Mouse (Mus musculus): Measurements from ENCODE around the gene Slamf1. TPM values are rescaled to one million over a fixed set of nuclear protein-coding genes. Genes with fewer than 3 reads are reported as not detected.

Slamf1 gene
- polyA plus RNA-seq, 1 experiment = 0.12 TPM

- DNase-seq (ENCODE audit: low read depth) = peak; percentile 89
- TF ChIP-seq CTCF (IDR thresholded peaks at IDR 0.05; ENCODE audit: borderline replicate concordance, extremely low read depth, insufficient read depth, insufficient read length) (peak; percentile 65; the same call in 1 of the 2 replicates), POLR2A (IDR thresholded peaks at IDR 0.05; ENCODE audit: borderline replicate concordance, extremely low read depth, insufficient read depth, insufficient read length, poor library complexity, severe bottlenecking) (no peak)
Measured at GRCm38 (mm10) chr1:171815545-171816439, 48.9 kb downstream of the Slamf1 start.

DNA sequence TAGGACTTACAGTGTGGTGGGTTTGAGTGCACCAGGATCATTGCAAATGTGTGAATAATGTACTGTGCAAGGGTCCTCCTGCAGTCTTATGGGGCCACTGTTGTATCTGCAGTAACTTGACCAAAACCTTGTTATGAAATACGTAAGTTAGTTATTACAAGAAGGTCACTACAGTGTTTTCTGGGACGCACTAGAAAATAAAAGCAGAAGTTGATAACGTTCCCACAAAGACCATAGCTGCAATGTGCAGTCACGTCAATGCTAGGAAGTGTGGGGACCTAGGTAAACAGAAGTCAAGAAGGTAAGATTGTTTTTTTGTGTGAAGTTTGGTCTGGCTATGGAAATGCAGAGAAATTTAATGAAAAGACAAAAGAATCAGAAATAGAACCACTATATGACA, 50.1 kb downstream of the Slamf1 start:
- DNase-seq (ENCODE audit: low read depth) = no peak
- TF ChIP-seq CTCF (IDR thresholded peaks at IDR 0.05; ENCODE audit: borderline replicate concordance, extremely low read depth, insufficient read depth, insufficient read length) (no peak), POLR2A (IDR thresholded peaks at IDR 0.05; ENCODE audit: borderline replicate concordance, extremely low read depth, insufficient read depth, insufficient read length, poor library complexity, severe bottlenecking) (no peak)

GRCm38 (mm10) chr1:171821331-171821730, 54.4 kb downstream of the Slamf1 start:
- no peak for DNase-seq (ENCODE audit: low read depth)
- TF ChIP-seq CTCF (IDR thresholded peaks at IDR 0.05; ENCODE audit: borderline replicate concordance, extremely low read depth, insufficient read depth, insufficient read length) = no peak
- TF ChIP-seq POLR2A (IDR thresholded peaks at IDR 0.05; ENCODE audit: borderline replicate concordance, extremely low read depth, insufficient read depth, insufficient read length, poor library complexity, severe bottlenecking) = no peak

DNA sequence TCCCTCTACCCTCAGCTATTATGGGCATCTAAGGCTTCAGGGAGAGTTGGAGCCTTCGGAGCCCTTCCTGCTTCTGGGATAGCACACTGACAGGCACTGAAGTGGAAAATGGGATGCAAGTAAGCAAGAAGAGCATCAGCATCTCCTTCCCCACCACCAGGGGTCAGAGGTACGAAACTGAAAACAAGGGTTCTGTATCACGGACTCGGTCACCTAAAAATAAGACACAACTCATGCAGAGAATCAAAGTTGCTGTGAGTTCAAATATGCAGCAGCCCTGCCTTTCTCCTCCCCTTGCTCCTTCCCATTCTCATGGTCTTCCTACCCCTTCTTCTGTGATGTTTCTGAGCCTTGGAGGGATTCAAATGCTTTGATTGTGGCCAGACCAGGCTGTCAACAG, 58.5 kb downstream of the Slamf1 start:
- no peak for TF ChIP-seq POLR2A (IDR thresholded peaks at IDR 0.05; ENCODE audit: borderline replicate concordance, extremely low read depth, insufficient read depth, insufficient read length, poor library complexity, severe bottlenecking)
- TF ChIP-seq CTCF (IDR thresholded peaks at IDR 0.05; ENCODE audit: borderline replicate concordance, extremely low read depth, insufficient read depth, insufficient read length) = peak; percentile 41; the same call in 1 of the 2 replicates
- DNase-seq (ENCODE audit: low read depth) = peak; percentile 32

DNA sequence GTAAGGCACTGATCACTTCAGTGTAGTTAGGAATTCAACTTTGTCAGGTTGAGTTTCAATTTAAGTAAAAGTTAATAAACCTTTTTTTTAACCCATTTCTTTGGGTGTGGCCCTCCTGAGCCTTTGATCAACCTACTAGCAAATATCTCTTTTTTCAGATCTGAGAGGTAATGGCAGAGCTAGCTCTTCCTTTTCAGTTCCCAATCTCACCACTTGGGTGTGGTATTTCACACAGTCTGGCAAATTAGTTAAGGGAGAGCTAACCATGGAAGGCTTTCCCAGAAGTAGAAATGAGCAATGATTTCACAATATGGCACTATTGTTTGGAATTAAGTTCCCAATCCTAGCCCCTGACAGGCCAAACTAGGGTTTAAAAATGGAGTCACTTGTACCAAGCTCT, 59.2 kb downstream of the Slamf1 start:
- DNase-seq (ENCODE audit: low read depth) = peak; percentile 66
- TF ChIP-seq CTCF (IDR thresholded peaks at IDR 0.05; ENCODE audit: borderline replicate concordance, extremely low read depth, insufficient read depth, insufficient read length) = peak; percentile 52; the same call in 1 of the 2 replicates
- TF ChIP-seq POLR2A (IDR thresholded peaks at IDR 0.05; ENCODE audit: borderline replicate concordance, extremely low read depth, insufficient read depth, insufficient read length, poor library complexity, severe bottlenecking) = no peak

- DNase-seq (ENCODE audit: low read depth) = peak; percentile 10
- TF ChIP-seq POLR2A (IDR thresholded peaks at IDR 0.05; ENCODE audit: borderline replicate concordance, extremely low read depth, insufficient read depth, insufficient read length, poor library complexity, severe bottlenecking) (no peak), CTCF (IDR thresholded peaks at IDR 0.05; ENCODE audit: borderline replicate concordance, extremely low read depth, insufficient read depth, insufficient read length) (no peak)
Measured at GRCm38 (mm10) chr1:171827674-171828073, 60.7 kb downstream of the Slamf1 start.

DNA sequence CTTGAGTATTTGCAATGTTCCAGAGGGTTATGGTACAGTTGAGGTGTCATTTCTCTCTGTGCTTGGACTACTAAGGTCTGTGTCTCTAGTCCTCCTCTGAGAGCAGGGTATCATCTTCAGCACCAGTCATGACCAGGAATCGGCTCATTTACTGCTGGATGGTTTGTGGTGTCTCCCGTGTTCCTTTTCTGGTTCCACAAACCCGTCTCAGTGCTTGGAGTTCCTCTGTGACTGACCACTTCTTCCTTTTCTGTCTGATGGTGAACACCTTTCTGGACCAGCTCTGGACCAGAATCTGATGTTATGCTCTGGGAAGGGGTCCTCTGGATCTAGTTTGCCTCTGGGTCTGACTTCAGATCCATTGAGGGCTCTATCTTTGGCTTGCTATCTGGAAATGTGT, 72.6 kb downstream of the Slamf1 start, which contains the start of gene Cd84:
Cd84 (plus strand) TSS at position 210 of the 400 bp plus-strand sequence.
- TF ChIP-seq POLR2A (IDR thresholded peaks at IDR 0.05; ENCODE audit: borderline replicate concordance, extremely low read depth, insufficient read depth, insufficient read length, poor library complexity, severe bottlenecking) (no peak), CTCF (IDR thresholded peaks at IDR 0.05; ENCODE audit: borderline replicate concordance, extremely low read depth, insufficient read depth, insufficient read length) (no peak)
- no peak for DNase-seq (ENCODE audit: low read depth)

GRCm38 (mm10) chr1:171840450-171841023, 73.6 kb downstream of the Slamf1 start:
- DNase-seq (ENCODE audit: low read depth) = no peak
- TF ChIP-seq POLR2A (IDR thresholded peaks at IDR 0.05; ENCODE audit: borderline replicate concordance, extremely low read depth, insufficient read depth, insufficient read length, poor library complexity, severe bottlenecking) (no peak), CTCF (IDR thresholded peaks at IDR 0.05; ENCODE audit: borderline replicate concordance, extremely low read depth, insufficient read depth, insufficient read length) (no peak)

DNA sequence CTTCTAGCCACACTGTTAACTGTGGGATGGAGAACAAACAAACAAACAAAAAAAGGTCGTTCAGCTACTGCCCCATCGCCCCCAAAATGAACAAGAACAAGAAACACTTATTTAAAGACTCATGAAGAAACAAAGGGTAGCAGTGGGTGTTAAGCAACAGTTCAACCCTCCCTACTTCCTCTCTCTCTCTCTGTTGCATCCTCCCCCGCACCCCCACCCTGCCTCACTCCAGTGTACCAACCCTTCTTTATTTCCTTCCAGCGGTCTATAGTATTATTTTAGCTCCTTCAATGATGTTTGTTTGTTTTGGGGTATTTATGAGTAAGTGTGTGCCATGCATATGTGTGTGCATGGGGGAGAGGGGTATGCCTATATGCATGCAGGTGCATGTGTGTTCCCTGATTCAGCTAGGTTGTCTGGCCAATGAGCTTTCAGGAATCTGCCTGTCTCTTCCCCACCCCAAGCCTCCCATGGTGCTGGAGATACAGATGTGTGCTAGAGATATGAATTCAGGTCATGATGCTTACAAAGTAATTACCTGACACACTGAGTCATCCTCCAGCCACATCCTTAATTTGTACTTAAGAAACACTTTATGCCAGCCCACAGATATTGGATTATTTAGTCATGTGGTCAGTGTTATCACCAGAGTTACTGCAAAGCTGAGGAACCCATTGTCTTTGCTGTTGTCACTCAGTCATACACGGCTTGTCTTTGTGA, 78.3 kb downstream of the Slamf1 start:
- DNase-seq (ENCODE audit: low read depth) = no peak
- no peak for TF ChIP-seq CTCF (IDR thresholded peaks at IDR 0.05; ENCODE audit: borderline replicate concordance, extremely low read depth, insufficient read depth, insufficient read length)
- TF ChIP-seq POLR2A (IDR thresholded peaks at IDR 0.05; ENCODE audit: borderline replicate concordance, extremely low read depth, insufficient read depth, insufficient read length, poor library complexity, severe bottlenecking) = no peak

DNA sequence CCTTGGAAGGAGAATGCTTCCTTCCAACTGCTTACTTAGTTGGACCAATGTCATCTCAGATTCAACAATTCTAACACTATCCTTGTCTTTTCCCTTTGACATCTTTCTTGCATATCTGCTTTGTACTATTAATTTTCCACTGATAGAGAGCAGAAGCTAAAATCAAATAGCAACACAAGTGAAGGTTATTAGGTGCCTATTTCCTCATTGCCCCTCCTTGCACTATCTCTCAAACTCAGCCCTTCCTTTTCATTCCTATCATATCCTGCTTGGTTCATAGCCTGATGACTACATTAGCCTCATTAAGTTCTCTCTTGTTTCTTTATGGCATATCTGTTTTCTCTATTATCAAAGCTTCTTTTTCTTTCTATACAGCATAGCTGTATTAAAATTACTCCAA, 81.3 kb downstream of the Slamf1 start:
- TF ChIP-seq CTCF (IDR thresholded peaks at IDR 0.05; ENCODE audit: borderline replicate concordance, extremely low read depth, insufficient read depth, insufficient read length) = no peak
- TF ChIP-seq POLR2A (IDR thresholded peaks at IDR 0.05; ENCODE audit: borderline replicate concordance, extremely low read depth, insufficient read depth, insufficient read length, poor library complexity, severe bottlenecking) = no peak
- DNase-seq (ENCODE audit: low read depth) = no peak

DNA sequence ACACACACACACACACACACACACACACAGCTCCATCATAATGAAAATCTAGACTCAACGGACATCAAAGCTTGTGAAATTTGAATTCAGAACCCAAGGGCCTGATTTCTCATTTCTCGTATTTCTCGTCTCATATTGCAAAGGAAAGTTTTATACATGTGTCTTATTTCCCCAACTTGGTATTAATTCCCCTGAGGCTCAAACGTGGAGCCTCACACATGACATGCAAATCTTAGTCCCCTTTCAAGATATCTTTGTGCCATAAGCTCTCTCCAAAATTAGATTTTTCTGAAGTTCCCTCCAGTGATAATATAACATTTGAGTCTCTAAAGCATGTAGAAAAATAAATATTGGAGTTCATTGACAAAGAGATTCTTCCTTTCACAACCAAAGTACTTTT, 81.8 kb downstream of the Slamf1 start:
- DNase-seq (ENCODE audit: low read depth) = no peak
- TF ChIP-seq CTCF (IDR thresholded peaks at IDR 0.05; ENCODE audit: borderline replicate concordance, extremely low read depth, insufficient read depth, insufficient read length) = no peak
- no peak for TF ChIP-seq POLR2A (IDR thresholded peaks at IDR 0.05; ENCODE audit: borderline replicate concordance, extremely low read depth, insufficient read depth, insufficient read length, poor library complexity, severe bottlenecking)

Measured in brain, embryonic 14.5 days (tissue).